Mouse (Mus musculus): ENCODE measurements around the gene Olfr1024.

Gene Olfr1024

DNA sequence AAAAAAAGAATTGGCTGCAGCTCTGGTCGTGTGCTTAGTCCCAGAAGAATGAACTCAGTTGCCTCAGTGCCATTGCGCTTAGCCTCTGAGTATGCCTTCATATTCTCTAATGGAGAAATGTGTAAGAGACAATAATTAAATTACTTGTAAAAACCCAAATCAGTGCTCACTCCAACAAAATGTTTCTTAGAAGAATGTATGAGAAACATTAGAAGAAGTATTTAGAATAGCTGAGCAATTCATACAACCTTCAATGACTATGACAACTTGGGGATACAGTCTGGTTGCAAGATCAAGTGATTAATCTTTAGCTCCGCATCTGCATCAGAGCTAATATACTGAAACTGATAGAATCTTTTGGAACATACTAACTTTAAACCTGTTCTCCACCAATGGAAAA, at the start of gene Olfr1024:
Olfr1024 (minus strand) TSS at position 101 of the 400 bp plus-strand sequence.
- no peak for DNase-seq

- no peak for DNase-seq
Observed at GRCm38 (mm10) chr2:85950137-85950536, 45.3 kb upstream of the Olfr1024 start, which contains the start of gene Olfr1028. TSS of gene Olfr1028 (plus strand) at chr2:85950437.

GRCm38 (mm10) chr2:85921258-85921657, 16.4 kb upstream of the Olfr1024 start, which contains the start of gene Olfr1026:
TSS of gene Olfr1026 (plus strand) at chr2:85921558.
- DNase-seq: no peak

DNA sequence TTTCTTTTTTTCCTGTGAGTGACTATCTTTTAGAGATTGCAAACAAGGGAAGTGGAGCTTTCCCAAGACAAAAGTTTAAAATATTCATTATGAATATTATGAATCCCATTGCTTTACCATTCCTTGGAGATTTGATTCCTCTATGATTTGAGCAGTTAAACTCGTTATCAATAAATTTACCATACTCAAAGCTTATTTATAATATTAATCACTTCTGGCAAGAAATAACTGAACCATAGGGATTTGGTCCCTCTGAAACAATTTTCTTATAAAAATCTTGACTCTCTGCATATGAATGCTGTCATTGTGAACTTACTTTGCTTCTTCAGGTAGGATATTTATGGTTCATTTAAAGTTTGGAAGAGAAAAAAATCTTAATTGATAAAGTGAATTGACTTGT, 10.0 kb upstream of the Olfr1024 start, which contains the start of gene Olfr1025-ps1:
Olfr1025-ps1 (plus strand) TSS at position 301 of the 400 bp plus-strand sequence.
- no peak for DNase-seq

DNA sequence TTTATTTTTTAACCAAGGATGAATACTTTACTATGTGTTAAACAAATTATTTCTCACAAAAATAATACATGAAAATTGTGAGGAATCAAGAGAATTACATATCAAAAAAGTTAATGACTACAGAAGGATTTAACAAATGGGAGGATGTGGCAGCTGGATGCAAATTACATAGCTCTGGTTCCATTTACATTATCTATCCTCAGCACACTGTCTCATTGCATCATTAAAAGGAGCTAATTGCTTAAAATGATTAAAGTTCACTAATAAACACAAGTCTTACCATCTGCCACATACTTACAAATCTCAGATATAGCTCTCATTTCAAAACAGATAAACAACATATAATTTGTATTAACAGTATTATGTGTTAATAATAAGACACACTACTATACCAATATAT, 8.3 kb upstream of the Olfr1024 start:
- no peak for DNase-seq

GRCm38 (mm10) chr2:85885340-85885739, 19.5 kb downstream of the Olfr1024 start, which contains the start of gene Olfr1023:
TSS of gene Olfr1023 (plus strand) at chr2:85885640.
- no peak for DNase-seq

GRCm38 (mm10) chr2:85868294-85868693, 36.6 kb downstream of the Olfr1024 start, which contains the start of gene Olfr1022:
TSS of gene Olfr1022 (plus strand) at chr2:85868594.
- no peak for DNase-seq

Measured in spleen, adult 18-20 months (tissue).